Mouse (Mus musculus) liver, adult 2 months (tissue): Measurements from ENCODE around the gene Kdm4a.

Experiments used
- CTCF ChIP-seq: fragments of 200-500 bp; IDR thresholded peaks from 2 replicates; pipeline ENCODE4 v1.5.1; 2011; ENCODE audit warnings: low read depth, low read length, control low read depth
- POLR2A ChIP-seq: fragments of 200-500 bp; IDR thresholded peaks from 2 replicates; pipeline ENCODE4 v1.6.1; 2011; ENCODE audit warnings: low read length, control low read depth; ENCODE audit not compliant: insufficient read depth; ENCODE audit errors: extremely low read depth

DNA sequence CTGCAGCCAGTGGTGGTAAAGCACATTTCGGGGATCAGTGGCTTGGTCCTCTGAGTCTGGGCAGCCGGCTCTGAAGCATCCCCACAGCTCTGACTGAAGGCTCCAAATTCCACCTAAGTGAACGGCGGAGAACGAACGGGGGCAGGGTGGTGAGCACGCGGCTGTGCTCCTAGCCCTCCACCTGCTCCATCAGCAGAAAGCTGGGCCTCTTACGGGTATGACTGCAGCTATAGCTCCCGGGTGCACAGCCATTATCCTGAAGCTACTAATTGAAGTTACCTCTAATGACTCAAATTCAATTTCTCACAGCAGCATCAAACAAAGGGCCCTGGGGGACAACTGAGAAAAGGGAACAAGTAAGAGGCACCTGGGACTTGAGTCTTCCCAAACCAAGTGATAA lies 32.8 kb downstream of the Kdm4a start:
- TF ChIP-seq POLR2A (no peak), CTCF (no peak)
